Mouse (Mus musculus): ENCODE measurements around the gene Clec4f. TPM values are rescaled to one million over a fixed set of nuclear protein-coding genes. Genes with fewer than 3 reads are reported as not detected.

Clec4f gene
- polyA plus RNA-seq, 1 experiment from 2014 or later = not detected

GRCm38 (mm10) chr6:83619955-83620354 is 36.0 kb downstream of the Clec4f start:
- no peaks in the 10 kb centered on the region for H3K27me3 ChIP-seq (ENCODE audit: control insufficient read depth, insufficient read depth, low read length)

DNA sequence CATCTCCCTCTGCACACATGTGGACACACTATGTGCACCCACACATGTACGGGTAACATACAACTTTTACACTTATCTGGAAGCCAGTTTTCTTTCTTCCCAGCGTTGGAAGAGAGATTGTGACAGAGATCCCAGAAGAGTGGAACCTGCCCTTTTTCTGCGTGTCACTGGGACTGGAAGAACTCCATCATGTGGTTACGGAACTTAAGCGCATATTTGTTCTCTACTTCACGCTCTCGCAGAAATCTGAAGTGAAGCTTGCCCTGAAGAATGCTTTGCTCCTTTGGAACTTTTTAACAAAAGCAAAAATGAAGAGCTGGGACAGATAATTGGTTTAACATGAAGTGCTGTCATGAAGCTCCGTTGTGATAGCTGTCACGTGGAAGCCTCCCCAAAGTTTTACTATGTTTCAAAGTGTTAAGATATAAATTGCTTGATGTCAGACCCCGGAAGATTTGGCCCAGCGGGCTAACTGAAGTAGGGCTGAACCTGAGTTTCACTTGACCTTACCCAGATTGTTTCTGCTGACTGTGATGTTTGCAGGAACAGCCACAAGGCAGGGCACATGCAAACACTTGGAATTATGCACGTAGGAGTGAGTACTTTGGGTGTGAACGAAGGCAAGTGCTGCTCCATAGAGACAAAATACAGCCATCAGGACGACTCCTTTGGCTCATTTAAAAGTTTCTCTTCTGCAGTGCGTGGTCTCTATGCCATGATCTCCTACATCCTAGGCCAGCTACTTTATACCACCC is 38.2 kb downstream of the Clec4f start:
- no peaks in the 10 kb centered on the region for H3K36me3 ChIP-seq (ENCODE audit: control insufficient read depth, insufficient read depth, low read length)
- no peak overlapping the region for H3K9ac ChIP-seq (ENCODE audit: low read length)
- H3K4me1 ChIP-seq (replicated peaks; ENCODE audit: control insufficient read depth, insufficient read depth, low read length) = no peaks in the 10 kb centered on the region
- H3K4me2 ChIP-seq (ENCODE audit: low read depth, low read length, severe bottlenecking) = no peak overlapping the region
- no peak for DNase-seq (ENCODE audit: low spot score)
- ATAC-seq (replicated peaks; ENCODE audit: low FRiP score) = no peak
- H3K9me3 ChIP-seq (ENCODE audit: control insufficient read depth, low read length) = no peaks in the 10 kb centered on the region
- H3K27me3 ChIP-seq (ENCODE audit: control insufficient read depth, insufficient read depth, low read length) = no peaks in the 10 kb centered on the region
- H3K4me3 ChIP-seq (ENCODE audit: low read depth, low read length) = no peak overlapping the region
- H3K27ac ChIP-seq (ENCODE audit: low read depth, low read length) = no peak overlapping the region
- 87% methylated on average over 15 of the region's 15 CpGs for WGBS

More at GRCm38 (mm10) chr6:83619955-83620354, 36.0 kb downstream of the Clec4f start:
- H3K4me1 ChIP-seq (replicated peaks; ENCODE audit: control insufficient read depth, insufficient read depth, low read length) = no peaks in the 10 kb centered on the region
- H3K27ac ChIP-seq (ENCODE audit: low read depth, low read length) = no peak overlapping the region
- DNase-seq (ENCODE audit: low spot score) = no peak
- no peak overlapping the region for H3K4me2 ChIP-seq (ENCODE audit: low read depth, low read length, severe bottlenecking)
- H3K9ac ChIP-seq (ENCODE audit: low read length) = no peak overlapping the region
- ATAC-seq (replicated peaks; ENCODE audit: low FRiP score) = no peak
- no peaks in the 10 kb centered on the region for H3K9me3 ChIP-seq (ENCODE audit: control insufficient read depth, low read length)
- H3K4me3 ChIP-seq (ENCODE audit: low read depth, low read length) = no peak overlapping the region
- WGBS = 71% methylated on average over 9 of the region's 9 CpGs
- no peaks in the 10 kb centered on the region for H3K36me3 ChIP-seq (ENCODE audit: control insufficient read depth, insufficient read depth, low read length)

DNA sequence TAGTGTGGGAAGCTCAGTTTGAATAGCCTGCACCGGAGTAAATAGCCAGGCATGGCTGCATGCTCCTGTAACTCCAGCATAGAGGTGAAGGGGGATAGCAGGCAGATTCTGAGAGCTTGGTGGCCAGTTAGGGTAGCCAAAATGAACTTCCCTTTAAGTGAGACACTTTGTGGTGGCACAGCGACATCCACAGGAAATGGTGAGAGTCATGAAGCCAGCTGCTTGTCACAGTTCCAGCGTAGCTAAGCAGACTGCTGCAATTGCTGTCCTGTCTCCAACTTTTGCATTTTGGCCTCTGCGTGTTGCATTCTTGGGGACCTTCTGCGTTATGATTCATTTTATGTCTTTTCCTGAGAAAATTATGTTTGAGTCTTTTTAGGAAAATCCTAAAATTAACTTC is 39.5 kb downstream of the Clec4f start:
- ATAC-seq (replicated peaks; ENCODE audit: low FRiP score) = no peak
- no peak for DNase-seq (ENCODE audit: low spot score)
- 86% methylated on average over 5 of the region's 5 CpGs for WGBS

GRCm38 (mm10) chr6:83614469-83614868 is 41.5 kb downstream of the Clec4f start:
- WGBS = 91% methylated on average over 4 of the region's 4 CpGs
- Histone ChIP-seq H3K9ac (ENCODE audit: low read length) (no peak overlapping the region), H3K36me3 (ENCODE audit: control insufficient read depth, insufficient read depth, low read length) (no peaks in the 10 kb centered on the region), H3K27ac (ENCODE audit: low read depth, low read length) (no peak overlapping the region), H3K4me3 (ENCODE audit: low read depth, low read length) (no peak overlapping the region), H3K4me1 (replicated peaks; ENCODE audit: control insufficient read depth, insufficient read depth, low read length) (no peaks in the 10 kb centered on the region), H3K9me3 (ENCODE audit: control insufficient read depth, low read length) (no peaks in the 10 kb centered on the region), H3K27me3 (ENCODE audit: control insufficient read depth, insufficient read depth, low read length) (no peaks in the 10 kb centered on the region), H3K4me2 (ENCODE audit: low read depth, low read length, severe bottlenecking) (no peak overlapping the region)
- ATAC-seq (replicated peaks; ENCODE audit: low FRiP score) (no peak), DNase-seq (ENCODE audit: low spot score) (no peak)

More for the DNA sequence above, 39.5 kb downstream of the Clec4f start:
- Histone ChIP-seq H3K36me3 (ENCODE audit: control insufficient read depth, insufficient read depth, low read length) (no peaks in the 10 kb centered on the region), H3K9me3 (ENCODE audit: control insufficient read depth, low read length) (no peaks in the 10 kb centered on the region), H3K4me1 (replicated peaks; ENCODE audit: control insufficient read depth, insufficient read depth, low read length) (no peaks in the 10 kb centered on the region), H3K27me3 (ENCODE audit: control insufficient read depth, insufficient read depth, low read length) (no peaks in the 10 kb centered on the region), H3K4me3 (ENCODE audit: low read depth, low read length) (no peak overlapping the region), H3K9ac (ENCODE audit: low read length) (no peak overlapping the region), H3K4me2 (ENCODE audit: low read depth, low read length, severe bottlenecking) (no peak overlapping the region), H3K27ac (ENCODE audit: low read depth, low read length) (no peak overlapping the region)

DNA sequence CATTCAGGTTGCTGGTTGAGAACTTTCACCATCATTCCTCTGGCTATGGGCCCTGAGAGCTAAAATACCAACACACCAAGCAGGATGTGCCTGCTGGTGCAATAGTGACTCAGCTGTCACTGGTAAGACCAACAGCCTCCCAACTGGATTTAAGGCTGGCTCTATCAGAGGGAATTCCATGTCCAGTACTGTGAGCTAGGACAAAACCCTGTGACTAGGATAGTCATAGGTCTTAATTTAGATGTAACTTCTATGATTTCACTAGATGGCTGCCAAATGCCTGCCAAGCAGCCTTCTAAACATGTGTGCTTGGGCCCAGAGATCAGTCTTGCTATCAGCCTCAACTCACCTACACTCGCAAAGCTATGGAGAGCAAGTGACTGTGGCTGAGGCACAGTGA is 43.0 kb downstream of the Clec4f start:
- Histone ChIP-seq H3K4me1 (replicated peaks; ENCODE audit: control insufficient read depth, insufficient read depth, low read length) (no peaks in the 10 kb centered on the region), H3K27ac (ENCODE audit: low read depth, low read length) (no peak overlapping the region), H3K4me2 (ENCODE audit: low read depth, low read length, severe bottlenecking) (no peak overlapping the region), H3K9ac (ENCODE audit: low read length) (no peak overlapping the region), H3K27me3 (ENCODE audit: control insufficient read depth, insufficient read depth, low read length) (no peaks in the 10 kb centered on the region), H3K4me3 (ENCODE audit: low read depth, low read length) (no peak overlapping the region), H3K9me3 (ENCODE audit: control insufficient read depth, low read length) (no peaks in the 10 kb centered on the region), H3K36me3 (ENCODE audit: control insufficient read depth, insufficient read depth, low read length) (no peaks in the 10 kb centered on the region)
- peak; percentile 30 for DNase-seq (ENCODE audit: low spot score)
- whole genome bisulfite sequencing = 97% methylated on average over 1 of the region's 1 CpGs
- no peak for ATAC-seq (replicated peaks; ENCODE audit: low FRiP score)

GRCm38 (mm10) chr6:83599636-83600174 is 56.3 kb downstream of the Clec4f start:
- H3K4me3 ChIP-seq (ENCODE audit: low read depth, low read length) = no peak overlapping the region

GRCm38 (mm10) chr6:83599060-83599550 is 56.9 kb downstream of the Clec4f start:
- H3K4me3 ChIP-seq (ENCODE audit: low read depth, low read length) = peak overlapping the region; percentile 20
- WGBS = 38% methylated on average over 24 of the region's 24 CpGs
- H3K4me2 ChIP-seq (ENCODE audit: low read depth, low read length, severe bottlenecking) = peak overlapping the region; percentile 52
- H3K9ac ChIP-seq (ENCODE audit: low read length) = peak overlapping the region; percentile 40
- H3K36me3 ChIP-seq (ENCODE audit: control insufficient read depth, insufficient read depth, low read length) = no peaks in the 10 kb centered on the region
- ATAC-seq (replicated peaks; ENCODE audit: low FRiP score) = no peak
- H3K9me3 ChIP-seq (ENCODE audit: control insufficient read depth, low read length) = no peaks in the 10 kb centered on the region
- peaks cover 2% of the 10 kb centered on the region; the same call in 1 of the 2 replicates for H3K4me1 ChIP-seq (replicated peaks; ENCODE audit: control insufficient read depth, insufficient read depth, low read length)
- H3K27ac ChIP-seq (ENCODE audit: low read depth, low read length) = no peak overlapping the region
- no peaks in the 10 kb centered on the region for H3K27me3 ChIP-seq (ENCODE audit: control insufficient read depth, insufficient read depth, low read length)
- DNase-seq (ENCODE audit: low spot score) = peak; percentile 51

More at GRCm38 (mm10) chr6:83599636-83600174, 56.3 kb downstream of the Clec4f start:
- H3K36me3 ChIP-seq (ENCODE audit: control insufficient read depth, insufficient read depth, low read length) = no peaks in the 10 kb centered on the region
- ATAC-seq (replicated peaks; ENCODE audit: low FRiP score) = no peak
- 85% methylated on average over 6 of the region's 6 CpGs for WGBS
- DNase-seq (ENCODE audit: low spot score) = no peak
- no peak overlapping the region for H3K27ac ChIP-seq (ENCODE audit: low read depth, low read length)
- no peaks in the 10 kb centered on the region for H3K9me3 ChIP-seq (ENCODE audit: control insufficient read depth, low read length)
- peaks cover 2% of the 10 kb centered on the region; the same call in 1 of the 2 replicates for H3K4me1 ChIP-seq (replicated peaks; ENCODE audit: control insufficient read depth, insufficient read depth, low read length)
- H3K27me3 ChIP-seq (ENCODE audit: control insufficient read depth, insufficient read depth, low read length) = no peaks in the 10 kb centered on the region
- no peak overlapping the region for H3K9ac ChIP-seq (ENCODE audit: low read length)
- H3K4me2 ChIP-seq (ENCODE audit: low read depth, low read length, severe bottlenecking) = no peak overlapping the region

DNA sequence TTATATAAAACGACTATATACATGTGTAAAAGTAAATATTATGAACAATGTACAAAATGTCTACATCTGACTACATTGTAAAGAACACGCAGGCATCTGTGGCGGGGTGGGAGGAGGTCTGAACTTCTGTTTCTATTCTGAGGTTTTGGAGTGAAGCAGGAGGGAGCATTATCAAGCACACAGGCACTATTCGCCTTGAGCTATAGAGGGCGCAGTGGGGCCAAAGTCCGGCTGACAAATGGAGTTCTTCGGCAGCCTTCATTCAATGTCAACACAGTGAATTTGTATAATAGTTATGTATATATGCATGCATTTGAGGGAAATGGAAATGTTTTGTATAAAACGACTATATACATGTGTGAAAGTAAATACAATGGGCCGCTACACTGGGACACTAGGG is 57.3 kb downstream of the Clec4f start:
- WGBS = 5% methylated on average over 9 of the region's 9 CpGs
- H3K27ac ChIP-seq (ENCODE audit: low read depth, low read length) = no peak overlapping the region
- peaks cover 2% of the 10 kb centered on the region; the same call in 1 of the 2 replicates for H3K4me1 ChIP-seq (replicated peaks; ENCODE audit: control insufficient read depth, insufficient read depth, low read length)
- no peaks in the 10 kb centered on the region for H3K9me3 ChIP-seq (ENCODE audit: control insufficient read depth, low read length)
- H3K9ac ChIP-seq (ENCODE audit: low read length) = peak overlapping the region; percentile 40
- DNase-seq (ENCODE audit: low spot score) (peak; percentile 79), ATAC-seq (replicated peaks; ENCODE audit: low FRiP score) (no peak)
- no peaks in the 10 kb centered on the region for H3K27me3 ChIP-seq (ENCODE audit: control insufficient read depth, insufficient read depth, low read length)
- peak overlapping the region; percentile 20 for H3K4me3 ChIP-seq (ENCODE audit: low read depth, low read length)
- no peaks in the 10 kb centered on the region for H3K36me3 ChIP-seq (ENCODE audit: control insufficient read depth, insufficient read depth, low read length)
- H3K4me2 ChIP-seq (ENCODE audit: low read depth, low read length, severe bottlenecking) = peak overlapping the region; percentile 52

Data from forebrain, embryonic 11.5 days (tissue).